Mouse (Mus musculus) cerebellum, adult 2 months (tissue): Measurements from ENCODE around the gene Ly86. TPM values are rescaled to one million over a fixed set of nuclear protein-coding genes. Genes with fewer than 3 reads are reported as not detected.
A peak's percentile ranks its signal among the peaks of the same experiment; 100 is the strongest.

ENCODE experiments used
- DNase-seq, 2 experiments: peaks; one replicate each; pipeline ENCODE4 v3.0.0; 2021
- H3K27ac ChIP-seq: fragments of 200-500 bp; 2 replicates; pipeline ENCODE4 v1.5.1; 2012; ENCODE audit warnings: low read length, control low read depth, inconsistent platforms; ENCODE audit not compliant: insufficient read depth
- H3K27me3 ChIP-seq: fragments of 200-500 bp; 2 replicates; pipeline ENCODE4 v1.6.1; 2012; ENCODE audit warnings: inconsistent platforms, mild to moderate bottlenecking, low read length, moderate library complexity; ENCODE audit not compliant: control insufficient read depth, insufficient read depth
- H3K4me1 ChIP-seq: fragments of 200-500 bp; 2 replicates; pipeline ENCODE4 v1.6.1; 2011; ENCODE audit warnings: low read length; ENCODE audit not compliant: control insufficient read depth, insufficient read depth
- H3K4me3 ChIP-seq: fragments of 200-500 bp; replicated peaks from 2 replicates; pipeline ENCODE3; 2011; ENCODE audit warnings: mild to moderate bottlenecking, low read depth, low read length, control low read depth; ENCODE audit not compliant: insufficient read depth
- CTCF ChIP-seq: fragments of 200-500 bp; IDR thresholded peaks from 2 replicates; pipeline ENCODE4 v1.5.1; 2011; ENCODE audit warnings: low read depth, mild to moderate bottlenecking, control low read depth, low read length, moderate library complexity, borderline replicate concordance; ENCODE audit not compliant: insufficient read depth
- POLR2A ChIP-seq: fragments of 200-500 bp; IDR thresholded peaks from 2 replicates; pipeline ENCODE4 v1.6.1; 2011; ENCODE audit warnings: low read length, control low read depth, borderline replicate concordance; ENCODE audit not compliant: insufficient read depth
- WGBS: fragments of 180-500 bp; shearing (Covaris S2); methylation state at CpG from one replicate; pipeline ENCODE4 v1.1.7; 2018; 5-methylcytosine and 5-hydroxymethylcytosine counted together
- polyA plus RNA-seq: library from polyadenylated mRNA; depleted of rRNA; stranded (reverse); fragments of >200 nt; gene quantifications from 2 replicates; pipeline ENCODE4 v1.2.3, GENCODE M21; 2012

The Ly86 gene
- polyA plus RNA-seq, 1 experiment = 9.3 TPM

- no peak overlapping the region for H3K27ac ChIP-seq
- 1% methylated on average over 25 of the region's 25 CpGs for WGBS
- peak; percentile 88 for TF ChIP-seq CTCF
- no peak for TF ChIP-seq POLR2A
Observed at GRCm38 (mm10) chr13:37312222-37312928, 32.6 kb upstream of the Ly86 start.

GRCm38 (mm10) chr13:37312951-37313350, 32.1 kb upstream of the Ly86 start:
- no peak for DNase-seq
- WGBS = 21% methylated on average over 4 of the region's 4 CpGs
- no peak overlapping the region for H3K4me3 ChIP-seq

More at GRCm38 (mm10) chr13:37312222-37312928, 32.6 kb upstream of the Ly86 start:
- peak; percentile 89 to 90 for DNase-seq
- Histone ChIP-seq H3K4me1 (no peaks in the 10 kb centered on the region), H3K27me3 (no peaks in the 10 kb centered on the region), H3K4me3 (peak overlapping the region; percentile 51)

DNA sequence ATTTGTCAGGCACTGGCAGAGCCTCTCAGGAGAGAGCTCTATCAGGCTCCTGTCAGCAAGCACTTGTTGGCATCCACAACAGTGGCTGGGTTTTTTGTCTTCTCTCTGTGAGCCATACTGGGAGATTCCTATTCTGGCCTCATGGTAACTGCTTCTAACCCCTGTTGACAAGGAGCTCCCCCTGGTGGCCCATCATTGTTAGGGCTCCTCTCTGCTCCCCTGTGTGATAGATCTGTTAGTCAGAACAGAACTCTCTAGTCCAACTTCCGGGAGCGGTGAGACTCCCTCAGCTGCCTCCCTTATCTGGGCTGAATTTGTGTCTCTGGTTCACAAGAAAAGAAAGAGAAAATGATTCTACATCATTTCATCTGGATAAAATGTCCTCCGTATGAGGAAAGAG, 19.5 kb upstream of the Ly86 start:
- 90% methylated on average over 3 of the region's 3 CpGs for WGBS
- TF ChIP-seq POLR2A (no peak), CTCF (peak; percentile 50; the same call in 1 of the 2 replicates)
- Histone ChIP-seq H3K4me3 (no peak overlapping the region), H3K27me3 (no peaks in the 10 kb centered on the region), H3K27ac (no peak overlapping the region), H3K4me1 (no peaks in the 10 kb centered on the region)
- peak; percentile 12 to 40 for DNase-seq

More at GRCm38 (mm10) chr13:37312951-37313350, 32.1 kb upstream of the Ly86 start:
- no peak for TF ChIP-seq POLR2A
- TF ChIP-seq CTCF = no peak
- no peak overlapping the region for H3K27ac ChIP-seq
- no peaks in the 10 kb centered on the region for H3K4me1 ChIP-seq
- H3K27me3 ChIP-seq = no peaks in the 10 kb centered on the region

- no peaks in the 10 kb centered on the region for H3K27me3 ChIP-seq
- H3K4me3 ChIP-seq = no peak overlapping the region
- WGBS = 51% methylated on average over 8 of the region's 8 CpGs
Observed at GRCm38 (mm10) chr13:37329747-37330146, 15.3 kb upstream of the Ly86 start.

DNA sequence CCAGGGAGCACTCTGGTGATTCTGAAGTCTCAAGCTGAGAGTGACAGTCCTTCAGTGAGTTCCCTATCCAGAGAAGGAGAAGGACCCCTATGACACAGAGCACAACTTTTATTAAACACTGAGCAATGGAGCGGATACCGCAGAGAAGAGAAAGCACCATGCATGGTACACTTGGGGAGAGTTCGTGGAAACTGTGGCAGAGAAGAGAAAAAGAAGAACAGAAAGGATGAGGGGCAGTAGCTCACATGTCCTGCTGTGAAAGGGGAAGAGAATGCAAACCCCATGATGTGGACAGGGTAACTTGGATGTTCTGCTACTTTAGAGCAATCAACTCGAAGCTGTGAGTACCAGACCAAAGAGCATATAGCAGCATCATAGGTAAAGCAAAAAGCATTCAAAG, 14.0 kb upstream of the Ly86 start:
- 79% methylated on average over 4 of the region's 4 CpGs for WGBS
- no peak for TF ChIP-seq CTCF
- no peak for DNase-seq
- Histone ChIP-seq H3K27ac (no peak overlapping the region), H3K4me1 (no peaks in the 10 kb centered on the region), H3K27me3 (no peaks in the 10 kb centered on the region), H3K4me3 (no peak overlapping the region)

More at GRCm38 (mm10) chr13:37329747-37330146, 15.3 kb upstream of the Ly86 start:
- TF ChIP-seq CTCF = no peak
- TF ChIP-seq POLR2A = no peak
- Histone ChIP-seq H3K4me1 (no peaks in the 10 kb centered on the region), H3K27ac (no peak overlapping the region)
- DNase-seq = no peak

GRCm38 (mm10) chr13:37332779-37333543, 12.0 kb upstream of the Ly86 start:
- 72% methylated on average over 4 of the region's 4 CpGs for WGBS
- no peak for TF ChIP-seq POLR2A
- no peak for TF ChIP-seq CTCF
- no peak for DNase-seq
- H3K27me3 ChIP-seq = no peaks in the 10 kb centered on the region
- H3K4me3 ChIP-seq = no peak overlapping the region
- H3K4me1 ChIP-seq = no peaks in the 10 kb centered on the region
- no peak overlapping the region for H3K27ac ChIP-seq

DNA sequence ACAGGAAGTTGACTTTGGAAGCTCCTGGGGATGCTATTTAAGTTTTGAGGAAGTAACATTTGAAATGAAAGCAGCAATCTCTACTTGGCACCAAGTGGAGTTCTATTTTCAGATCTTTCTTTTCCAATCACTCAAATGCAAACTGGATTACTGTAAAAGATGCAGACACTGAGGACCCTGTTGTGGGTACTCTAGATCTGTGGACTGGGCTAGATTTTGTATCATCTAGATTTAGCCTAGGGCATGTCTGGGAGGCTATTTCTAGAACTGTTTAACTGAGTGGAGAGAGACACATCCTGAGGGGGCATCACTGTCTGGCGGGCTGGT, 11.5 kb upstream of the Ly86 start:
- Histone ChIP-seq H3K27me3 (no peaks in the 10 kb centered on the region), H3K27ac (no peak overlapping the region), H3K4me1 (no peaks in the 10 kb centered on the region), H3K4me3 (no peak overlapping the region)
- 68% methylated on average over 1 of the region's 1 CpGs for WGBS
- DNase-seq = no peak
- TF ChIP-seq POLR2A (no peak), CTCF (no peak)

DNA sequence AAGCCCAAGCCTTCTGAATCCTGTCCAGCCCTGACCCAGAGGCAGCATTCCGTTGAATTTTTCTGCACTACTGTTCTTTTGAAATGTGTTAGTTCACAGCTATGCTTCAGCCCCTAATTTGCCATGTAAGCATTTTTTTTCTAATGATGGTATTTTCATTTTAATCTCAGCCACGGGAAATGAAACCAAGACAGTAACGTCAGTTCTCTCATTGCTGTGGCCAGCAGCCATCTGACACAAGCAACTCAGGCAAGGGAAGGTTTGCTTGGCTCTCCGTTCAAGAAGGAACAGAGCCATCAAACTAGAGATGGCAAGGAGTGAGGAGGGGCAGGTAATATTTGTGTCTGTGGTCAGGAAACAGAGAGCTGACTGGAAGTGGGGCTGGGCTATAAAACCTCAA, 7.7 kb upstream of the Ly86 start:
- Histone ChIP-seq H3K4me3 (no peak overlapping the region), H3K27me3 (no peaks in the 10 kb centered on the region), H3K27ac (no peak overlapping the region), H3K4me1 (no peaks in the 10 kb centered on the region)
- no peak for DNase-seq
- no peak for TF ChIP-seq CTCF
- TF ChIP-seq POLR2A = no peak
- WGBS = 62% methylated on average over 4 of the region's 4 CpGs

DNA sequence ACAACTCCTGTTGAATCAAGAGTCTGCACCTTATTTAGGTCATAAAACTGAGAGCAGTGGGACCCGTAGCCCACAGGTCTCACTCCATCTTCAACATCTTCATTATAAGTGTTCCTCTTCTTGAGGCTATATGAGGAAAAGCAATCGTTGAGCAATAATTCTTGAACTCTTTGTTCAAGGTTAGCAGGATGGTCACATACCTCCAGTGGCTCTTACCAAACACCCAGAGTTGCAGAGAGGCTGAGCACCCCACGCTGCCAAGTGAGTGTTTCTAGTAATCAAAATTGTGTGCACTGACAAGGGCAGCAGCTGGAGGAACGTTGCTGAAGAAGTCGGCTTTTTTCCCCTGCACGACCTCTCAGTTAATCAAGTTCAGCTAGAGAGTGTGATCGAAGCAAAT, 7.1 kb upstream of the Ly86 start:
- no peak overlapping the region for H3K4me3 ChIP-seq
- H3K4me1 ChIP-seq = no peaks in the 10 kb centered on the region
- WGBS = 76% methylated on average over 7 of the region's 7 CpGs
- TF ChIP-seq POLR2A = no peak
- no peak for TF ChIP-seq CTCF
- H3K27ac ChIP-seq = no peak overlapping the region
- no peaks in the 10 kb centered on the region for H3K27me3 ChIP-seq
- DNase-seq = no peak
